Mouse (Mus musculus): Measurements from ENCODE around the gene Btbd35f23. TPM values are rescaled to one million over a fixed set of nuclear protein-coding genes. Genes with fewer than 3 reads are reported as not detected.
"Not testable (repeated sequence)": the region's sequence is repeated elsewhere in the genome, so short reads cannot be mapped to it uniquely, and the experiment has no call there.

Gene Btbd35f23
- total RNA-seq (2014; rRNA removed; ENCODE audit: low replicate concordance) = not detected in 2 replicates
- polyA plus RNA-seq (2015; fragmentation: Nextera tagmentation; extraction: Ambion mirVana) = not detected in 2 replicates

DNA sequence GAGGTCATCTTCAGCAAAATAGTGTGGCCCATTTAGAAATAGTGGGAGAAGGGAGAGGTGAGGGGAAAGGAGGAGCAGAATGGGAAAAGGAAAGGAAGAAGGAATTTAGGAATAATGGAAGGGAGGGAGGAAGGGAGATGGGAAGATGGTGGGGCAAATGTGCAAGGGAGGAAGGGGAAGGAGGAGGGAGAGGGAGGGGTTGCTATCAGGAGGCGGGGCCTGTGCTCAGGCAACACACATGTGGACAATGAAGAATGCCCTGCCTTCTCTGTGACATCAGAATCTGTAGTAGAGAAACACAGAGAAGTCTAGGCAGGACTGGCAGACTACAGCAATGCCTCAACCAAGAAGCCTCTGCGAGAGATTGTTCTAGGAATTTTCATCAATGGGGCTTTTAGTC, at the start of gene Btbd35f23:
TSS of gene Btbd35f23 (plus strand) at position 301 of the 400 bp plus-strand sequence.
- not testable (repeated sequence) for H3K9me3 ChIP-seq (replicated peaks; ENCODE audit: control insufficient read depth, low read length); H3K27me3 ChIP-seq (ENCODE audit: control insufficient read depth, insufficient read depth, low read length); H3K36me3 ChIP-seq (replicated peaks; ENCODE audit: control insufficient read depth, insufficient read depth, low read length); DNase-seq (ENCODE audit: low spot score); H3K9ac ChIP-seq (replicated peaks; ENCODE audit: low read depth, low read length); H3K27ac ChIP-seq (ENCODE audit: low read depth); ATAC-seq (ENCODE audit: insufficient read depth, low read depth); H3K4me2 ChIP-seq (ENCODE audit: low read depth, low read length); H3K4me3 ChIP-seq (ENCODE audit: low read depth, low read length); H3K4me1 ChIP-seq (ENCODE audit: control insufficient read depth, insufficient read depth)
- 87% methylated on average over 1 of the region's 2 CpGs for WGBS

Other genes with a start within 250 kb of the Btbd35f23 start
- gene Btbd35f24, start 119.0 kb downstream of the Btbd35f23 start, total RNA-seq (2014; rRNA removed; ENCODE audit: low replicate concordance) = not detected in 2 replicates
- gene Btbd35f24, start 119.0 kb downstream of the Btbd35f23 start, polyA plus RNA-seq (2015; fragmentation: Nextera tagmentation; extraction: Ambion mirVana) = not detected in 2 replicates